Mouse (Mus musculus): ENCODE measurements at regions not wholly inside any gene's neighbourhood (a gene's known extent, or its start where the extent isn't known, plus 50 kb on each side); places are given as distances from the start of the nearest gene placed in this dataset.
A peak's percentile ranks its signal among the peaks of the same experiment; 100 is the strongest.

GRCm38 (mm10) chr16:92953936-92954654, 128.1 kb upstream of the Runx1 start:
- intact Hi-C loops (cut with DNase I) = no loop called here
- peak; percentile 56 for DNase-seq

DNA sequence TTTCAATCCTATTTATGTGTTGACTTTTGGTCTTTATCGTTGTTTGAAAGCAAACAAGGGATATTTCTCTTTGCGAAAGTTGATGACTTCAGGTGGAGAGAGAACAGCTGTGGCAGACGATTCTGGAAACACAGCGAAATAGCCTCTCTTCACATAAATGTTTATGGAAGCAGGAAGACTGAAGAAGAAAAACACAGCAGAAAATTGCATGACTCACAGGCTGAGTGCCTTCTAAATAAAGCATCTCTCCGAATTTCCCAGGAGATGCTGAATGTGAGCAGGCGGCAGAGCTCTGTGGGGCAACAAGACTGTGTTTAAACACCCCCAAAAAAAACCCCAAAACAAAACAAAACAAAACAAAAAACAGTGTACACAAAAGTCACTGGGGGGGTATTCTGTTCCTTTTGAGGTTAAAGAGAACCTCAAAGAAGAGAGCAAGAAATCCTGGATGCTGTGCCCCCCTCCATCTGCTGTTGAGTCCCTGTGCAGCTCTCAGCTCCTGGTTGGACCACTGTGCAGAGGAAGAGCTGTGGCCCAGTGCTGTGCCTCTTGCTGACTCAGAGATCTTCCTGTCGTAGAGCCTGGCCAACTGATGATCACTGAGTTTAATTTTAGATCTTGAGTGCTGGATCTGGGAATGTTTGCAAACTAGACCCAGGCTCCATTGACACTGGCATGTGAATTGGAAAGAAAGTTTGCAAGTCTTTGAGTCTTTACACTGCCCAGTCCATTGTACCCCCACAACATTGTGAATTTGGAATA, 126.6 kb upstream of the Runx1 start:
- no peak for DNase-seq
- intact Hi-C loops (cut with DNase I) = no loop called here

GRCm38 (mm10) chr16:92951516-92951915, 125.6 kb upstream of the Runx1 start:
- intact Hi-C loops (cut with DNase I) = no loop called here
- no peak for DNase-seq

GRCm38 (mm10) chr16:92948494-92948893, 122.5 kb upstream of the Runx1 start:
- intact Hi-C loops (cut with DNase I) = no loop called here
- DNase-seq = no peak

- intact Hi-C loops (cut with DNase I) = no loop called here
- DNase-seq = no peak
Observed at GRCm38 (mm10) chr16:92946554-92946953, 120.6 kb upstream of the Runx1 start.

DNA sequence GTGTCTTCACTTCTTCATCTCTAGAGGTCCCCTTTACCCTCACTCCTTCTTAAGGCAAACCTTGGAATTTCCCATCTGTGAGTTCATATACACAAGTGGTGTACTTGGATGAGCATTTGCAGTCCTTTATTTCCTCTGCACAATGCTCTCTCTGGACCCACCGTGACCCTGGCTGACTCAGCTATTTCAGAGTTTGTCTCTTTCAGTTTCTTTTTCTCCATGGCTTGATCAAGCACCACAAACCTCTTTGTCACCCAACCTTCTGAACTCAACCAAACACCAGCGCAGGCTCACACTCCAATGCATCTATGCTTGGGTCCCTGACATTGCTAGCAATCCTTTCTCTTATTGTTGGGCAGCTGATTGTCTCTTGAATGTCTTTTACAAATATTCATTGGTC, 118.0 kb upstream of the Runx1 start:
- no peak for DNase-seq
- intact Hi-C loops (cut with DNase I) = no loop called here

DNA sequence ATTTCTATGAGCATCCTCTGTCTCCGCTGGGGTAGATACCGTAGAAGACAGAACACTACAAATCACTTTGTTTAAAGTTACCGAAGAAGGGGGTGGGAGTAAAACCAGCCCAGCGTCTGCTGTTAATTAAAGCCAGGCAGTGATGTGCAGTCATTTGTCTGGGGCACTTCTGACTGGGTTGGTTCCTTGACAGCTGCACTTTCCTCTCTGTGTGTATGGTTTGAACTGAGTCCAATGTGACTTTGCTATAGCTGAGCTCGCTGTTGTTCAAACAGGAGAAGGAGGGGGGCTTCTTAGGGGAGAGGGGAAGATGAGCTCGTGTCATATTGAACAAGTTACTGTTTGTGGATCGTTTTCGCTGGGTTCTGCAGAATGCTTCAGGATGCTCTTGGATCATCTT, 113.7 kb upstream of the Runx1 start:
- DNase-seq = no peak
- intact Hi-C loops (cut with DNase I) = no loop called here

- DNase-seq = no peak
- intact Hi-C loops (cut with DNase I) = no loop called here
Observed at GRCm38 (mm10) chr16:92935848-92936535, 110.0 kb upstream of the Runx1 start.

GRCm38 (mm10) chr16:92930103-92930502, 104.2 kb upstream of the Runx1 start:
- DNase-seq = no peak
- intact Hi-C loops (cut with DNase I) = no loop called here

DNA sequence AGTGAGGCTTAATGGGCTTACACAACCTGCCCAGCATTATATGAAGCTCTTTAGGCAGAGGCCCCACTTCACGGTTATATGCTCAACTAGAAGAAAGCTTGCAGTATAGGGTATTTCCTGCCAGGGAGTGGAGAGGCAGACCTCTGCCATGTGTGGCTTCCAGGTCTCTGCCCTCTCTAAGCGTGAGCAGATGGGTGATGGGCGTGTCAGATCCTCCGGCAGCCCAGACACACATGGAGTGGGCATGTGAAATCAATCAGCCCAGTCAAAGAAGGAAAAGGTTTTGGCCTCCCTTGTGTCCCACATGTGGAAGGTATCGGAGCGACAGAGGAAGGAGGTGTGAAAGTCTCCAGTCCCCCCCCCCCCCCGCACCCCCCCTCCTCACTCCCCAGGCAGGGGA, 102.3 kb upstream of the Runx1 start:
- intact Hi-C loops (cut with DNase I) = no loop called here

DNA sequence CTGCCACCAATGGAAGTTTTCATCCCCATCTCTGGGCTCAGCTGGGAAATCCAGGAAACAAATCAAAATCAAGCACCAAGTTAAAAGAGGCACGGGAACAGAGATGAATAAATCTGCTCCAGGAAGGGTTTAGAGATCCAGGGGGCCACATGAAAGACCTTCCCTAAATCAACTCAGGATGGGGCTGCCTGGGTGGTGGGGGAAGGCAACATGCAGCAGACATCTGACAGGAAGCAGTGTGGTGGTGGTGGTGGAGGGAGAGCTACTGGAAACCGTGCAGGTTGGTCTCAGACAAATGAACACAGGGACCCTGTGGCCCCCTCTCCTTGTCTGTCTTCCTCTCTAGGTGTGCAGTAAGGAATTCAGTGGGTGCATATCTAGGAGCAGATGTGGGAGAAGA, 101.7 kb upstream of the Runx1 start:
- DNase-seq = no peak
- intact Hi-C loops (cut with DNase I) = no loop called here

More for the DNA sequence above, 102.3 kb upstream of the Runx1 start:
- DNase-seq = peak; percentile 36

- intact Hi-C loops (cut with DNase I) = no loop called here
- no peak for DNase-seq
Observed at GRCm38 (mm10) chr16:92926853-92927252, 100.9 kb upstream of the Runx1 start.

DNA sequence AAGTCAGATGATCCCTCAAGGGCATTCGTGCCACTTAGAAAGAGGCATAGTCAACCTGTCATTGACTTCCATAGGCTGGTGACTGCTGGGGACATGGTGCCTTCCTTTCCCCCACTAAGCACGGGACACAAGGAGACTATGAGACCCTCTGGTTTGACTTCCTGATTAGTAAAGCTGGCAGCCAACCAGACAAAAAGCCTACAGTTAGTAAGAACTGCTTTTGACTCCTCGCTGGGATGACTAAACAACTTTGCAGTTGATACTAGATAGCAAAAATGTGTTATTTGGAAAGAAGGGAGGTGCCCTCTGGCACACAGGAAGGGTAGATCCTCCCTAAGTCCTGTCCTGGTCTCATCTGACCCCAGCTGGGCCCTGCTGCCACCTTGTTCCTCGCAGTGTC, 95.0 kb upstream of the Runx1 start:
- intact Hi-C loops (cut with DNase I) = no loop called here

GRCm38 (mm10) chr16:92917356-92917755, 91.4 kb upstream of the Runx1 start:
- DNase-seq = no peak
- intact Hi-C loops (cut with DNase I) = no loop called here

More for the DNA sequence above, 95.0 kb upstream of the Runx1 start:
- DNase-seq = no peak

DNA sequence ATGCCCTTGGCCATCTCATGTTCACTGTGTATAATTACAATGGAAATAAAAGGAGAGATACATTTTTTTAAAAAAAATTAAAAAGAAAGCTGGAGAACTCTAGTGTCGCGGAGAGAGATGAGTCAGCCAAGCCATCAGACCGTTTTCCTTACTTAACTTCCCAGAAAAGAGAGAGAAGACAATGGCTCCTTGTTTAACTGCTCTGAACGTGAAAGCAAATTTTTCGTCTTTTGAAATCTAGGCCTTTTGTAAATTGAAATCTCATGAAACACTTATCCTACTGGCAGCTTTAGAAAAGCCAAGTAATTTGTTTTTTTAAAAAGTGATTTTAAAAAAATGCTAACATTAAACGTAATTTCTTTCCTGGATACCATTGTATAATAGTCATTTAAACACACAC, 89.7 kb upstream of the Runx1 start:
- intact Hi-C loops (cut with DNase I) = no loop called here

GRCm38 (mm10) chr16:92906873-92907272, 80.9 kb upstream of the Runx1 start:
- no peak for DNase-seq
- intact Hi-C loops (cut with DNase I) = no loop called here

More for the DNA sequence above, 89.7 kb upstream of the Runx1 start:
- no peak for DNase-seq

DNA sequence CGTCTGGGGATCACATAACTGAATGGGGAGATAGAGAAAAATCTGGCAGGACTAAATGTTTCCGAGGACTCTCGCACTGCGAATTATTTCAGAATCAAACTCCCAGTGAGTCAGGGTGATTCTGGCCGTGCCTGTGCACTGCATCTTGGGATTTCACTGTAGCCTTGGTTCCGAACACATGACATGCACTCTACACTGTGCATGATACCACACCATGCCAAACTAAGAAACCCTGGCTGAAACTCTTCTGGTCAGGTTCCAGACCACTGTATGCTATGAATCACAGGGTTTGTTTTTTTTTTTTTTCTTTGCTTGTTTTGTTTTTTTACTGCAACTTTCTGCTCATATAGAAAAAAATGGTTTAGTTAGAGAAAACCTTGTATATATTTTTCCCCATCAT, 79.7 kb upstream of the Runx1 start:
- intact Hi-C loops (cut with DNase I) = no loop called here
- no peak for DNase-seq

DNA sequence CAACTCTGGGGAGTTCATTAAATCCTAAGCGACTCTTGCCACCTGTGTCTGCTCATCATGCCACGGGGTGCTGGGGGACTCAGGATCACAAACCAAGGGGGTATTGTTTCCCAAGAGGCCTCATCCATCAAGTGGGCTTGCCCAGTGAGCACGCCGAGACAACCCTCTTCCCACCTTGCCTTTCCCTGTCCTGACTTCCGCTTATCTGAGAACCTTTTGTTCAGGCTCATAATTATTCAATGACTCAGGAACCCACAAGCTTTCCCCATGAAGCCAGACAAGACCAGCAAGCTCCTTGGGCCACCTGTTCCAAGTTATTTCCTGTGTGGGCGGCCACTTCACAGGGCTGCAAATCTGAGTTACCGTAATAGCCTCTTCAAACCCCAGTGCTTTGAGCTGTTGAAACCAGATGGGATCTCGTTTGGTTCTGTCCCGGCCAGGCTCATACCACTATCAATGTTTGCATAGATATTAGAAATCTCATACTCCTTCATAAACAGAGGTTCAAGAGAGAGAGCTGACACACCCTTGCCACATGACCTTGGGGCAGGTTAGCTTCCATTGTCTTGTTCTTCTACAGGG, 78.0 kb upstream of the Runx1 start:
- intact Hi-C loops (cut with DNase I) = no loop called here

DNA sequence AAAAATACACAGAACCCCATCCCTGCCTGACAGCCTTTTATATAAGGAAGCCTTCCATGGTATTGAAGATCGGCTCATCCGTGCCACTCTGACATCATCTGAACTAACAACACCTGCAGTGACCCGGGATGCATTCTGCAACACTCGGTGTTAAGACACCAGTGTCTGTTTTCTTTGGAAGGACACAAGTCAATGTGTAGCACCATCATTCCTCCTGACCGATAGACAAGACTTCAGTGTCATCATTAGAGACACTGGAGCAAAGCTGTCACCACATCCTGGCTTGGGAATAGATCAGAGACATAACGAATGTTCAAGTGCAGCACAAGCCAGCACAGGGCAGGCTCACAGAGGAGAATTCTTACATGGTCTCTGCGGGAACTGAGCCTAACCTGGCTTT, 77.5 kb upstream of the Runx1 start:
- intact Hi-C loops (cut with DNase I) = no loop called here
- no peak for DNase-seq

More for the DNA sequence above, 78.0 kb upstream of the Runx1 start:
- DNase-seq = no peak

DNA sequence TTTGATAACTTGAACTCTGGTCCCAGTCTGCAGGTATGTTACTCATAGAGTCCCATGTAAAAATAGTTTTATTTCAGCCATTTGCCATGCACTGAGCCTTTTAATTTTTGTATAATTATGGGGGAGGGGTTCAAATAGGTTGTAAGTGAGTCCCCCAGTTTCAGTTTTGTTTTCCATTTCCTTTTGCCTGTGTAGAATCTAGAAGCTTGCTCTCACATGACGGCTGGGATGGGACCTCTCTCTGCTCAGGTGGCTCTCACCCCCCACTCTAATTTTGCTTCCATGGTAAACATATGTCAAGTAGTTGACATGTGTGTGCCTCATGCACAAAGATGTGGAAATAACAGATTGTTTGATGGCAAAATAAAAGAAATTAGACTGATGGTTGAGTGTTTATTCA, 73.8 kb upstream of the Runx1 start:
- DNase-seq = no peak
- intact Hi-C loops (cut with DNase I) = no loop called here

DNA sequence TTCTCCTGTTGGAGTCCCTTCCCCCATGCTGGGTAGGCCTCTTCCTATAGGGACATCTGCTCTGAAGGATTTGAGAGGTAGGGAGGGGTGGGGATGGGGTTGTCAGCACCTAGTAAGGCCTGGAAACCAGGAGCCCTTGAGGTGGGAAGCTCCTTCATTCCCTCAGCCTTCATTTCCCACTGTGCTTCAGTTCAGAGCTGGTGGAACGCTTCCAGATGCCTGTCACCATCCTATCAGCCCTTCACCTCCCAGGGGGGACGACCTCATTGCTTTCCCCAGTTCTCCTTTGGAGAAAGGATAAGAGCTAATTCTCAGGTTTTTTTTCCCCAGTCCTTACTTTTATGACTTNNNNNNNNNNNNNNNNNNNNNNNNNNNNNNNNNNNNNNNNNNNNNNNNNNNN, 65.8 kb upstream of the Runx1 start:
- no peak for DNase-seq
- intact Hi-C loops (cut with DNase I) = no loop called here

Measured in left cerebral cortex, postnatal 4 days (tissue).